Mouse (Mus musculus) MEL (cell line): ENCODE data around the gene 0610010K14Rik. TPM values are rescaled to one million over a fixed set of nuclear protein-coding genes. Genes with fewer than 3 reads are reported as not detected.

Experiments
- DNase-seq: peaks from one replicate; pipeline ENCODE4 v3.0.0; 2011; ENCODE audit warnings: low read depth, low spot score
- H3K27ac ChIP-seq: 2 replicates; pipeline ENCODE4 v1.5.1; 2012; ENCODE audit warnings: low read depth, mild to moderate bottlenecking, control low read depth, low read length, moderate library complexity; ENCODE audit not compliant: control insufficient read depth
- H3K27me3 ChIP-seq, 2 experiments: fragments of 150-350 bp in 1 of 2; sonication (generic) in 1 of 2; 2 replicates each; pipeline ENCODE4 v1.6.1; 2012; ENCODE audit warnings: low read length in 2 of 2, mild to moderate bottlenecking in 2 of 2, improper control_type of control experiment in 1 of 2, moderate library complexity in 1 of 2; ENCODE audit not compliant: insufficient read depth in 2 of 2, control insufficient read depth in 1 of 2
- H3K36me3 ChIP-seq, 2 experiments: 2 replicates each; pipeline ENCODE4 v1.6.1; 2012 to 2014; ENCODE audit warnings: low read length in 2 of 2, improper control_type of control experiment in 1 of 2, inconsistent platforms in 1 of 2, mild to moderate bottlenecking in 1 of 2; ENCODE audit not compliant: insufficient read depth in 2 of 2, control insufficient read depth in 1 of 2
- H3K4me1 ChIP-seq, 2 experiments: fragments of 150-350 bp in 1 of 2; sonication (generic) in 1 of 2; 2 replicates each; pipeline ENCODE4 v1.6.1; 2012; ENCODE audit warnings: low read length in 2 of 2, improper control_type of control experiment in 1 of 2, mild to moderate bottlenecking in 1 of 2; ENCODE audit not compliant: insufficient read depth in 2 of 2, control insufficient read depth in 1 of 2
- H3K4me3 ChIP-seq, 2 experiments: fragments of 150-350 bp in 1 of 2; sonication (generic) in 1 of 2; 2 replicates each; pipeline ENCODE4 v1.5.1; 2012; ENCODE audit warnings: low read depth in 2 of 2, low read length in 2 of 2, mild to moderate bottlenecking in 2 of 2, moderate library complexity in 2 of 2, control low read depth in 1 of 2, improper control_type of control experiment in 1 of 2; ENCODE audit not compliant: control insufficient read depth in 1 of 2, insufficient read depth in 1 of 2
- H3K79me2 ChIP-seq: 2 replicates; pipeline ENCODE4 v1.6.1; 2012; ENCODE audit warnings: mild to moderate bottlenecking, low read length, moderate library complexity; ENCODE audit not compliant: control insufficient read depth, poor library complexity, insufficient read depth
- H3K9ac ChIP-seq: 2 replicates; pipeline ENCODE4 v1.6.1; 2012; ENCODE audit warnings: low read depth, mild to moderate bottlenecking, control low read depth, low read length, moderate library complexity; ENCODE audit not compliant: control insufficient read depth, poor library complexity, severe bottlenecking
- H3K9me3 ChIP-seq: fragments of 150-350 bp; sonication (generic); replicated peaks from 2 replicates; pipeline ENCODE4 v1.6.1; 2012; ENCODE audit warnings: mild to moderate bottlenecking, low read length, improper control_type of control experiment, moderate library complexity; ENCODE audit not compliant: insufficient read depth
- E2F4 ChIP-seq: IDR thresholded peaks from 2 replicates; pipeline ENCODE4 v1.6.1; 2011; ENCODE audit warnings: low read depth, low read length, improper control_type of control experiment, borderline replicate concordance
- ELF1 ChIP-seq: IDR thresholded peaks from 2 replicates; pipeline ENCODE4 v1.6.1; 2014; ENCODE audit warnings: low read depth, mild to moderate bottlenecking, inconsistent platforms, low read length, improper control_type of control experiment, moderate library complexity
- ETS1 ChIP-seq: IDR thresholded peaks from 2 replicates; pipeline ENCODE4 v1.6.1; 2012; ENCODE audit warnings: low read depth, mild to moderate bottlenecking, inconsistent platforms, low read length, improper control_type of control experiment, moderate library complexity
- GABPA ChIP-seq: IDR thresholded peaks from 2 replicates; pipeline ENCODE4 v1.6.1; 2012; ENCODE audit warnings: low read depth, mild to moderate bottlenecking, inconsistent platforms, low read length, improper control_type of control experiment, moderate library complexity
- GATA1 ChIP-seq: IDR thresholded peaks from 2 replicates; pipeline ENCODE4 v1.6.1; 2011; ENCODE audit warnings: low read depth, low read length, improper control_type of control experiment
- HCFC1 ChIP-seq: IDR thresholded peaks from 2 replicates; pipeline ENCODE4 v1.6.1; 2012; ENCODE audit warnings: low read depth, mild to moderate bottlenecking, inconsistent platforms, low read length, improper control_type of control experiment, moderate library complexity
- MAX ChIP-seq: IDR thresholded peaks from 2 replicates; pipeline ENCODE4 v1.6.1; 2011; ENCODE audit warnings: low read length, improper control_type of control experiment
- POLR2AphosphoS2 ChIP-seq: IDR thresholded peaks from 2 replicates; pipeline ENCODE4 v1.6.1; 2011; ENCODE audit warnings: low read length, improper control_type of control experiment
- POLR2AphosphoS5 ChIP-seq: IDR thresholded peaks from 2 replicates; pipeline ENCODE4 v1.6.1; 2012; ENCODE audit warnings: low read depth, borderline replicate concordance, mild to moderate bottlenecking, inconsistent platforms, low read length, moderate library complexity, mixed read lengths
- RAD21 ChIP-seq: IDR thresholded peaks from 2 replicates; pipeline ENCODE4 v1.6.1; 2011; ENCODE audit warnings: mild to moderate bottlenecking, low read depth, low read length, improper control_type of control experiment
- RCOR1 ChIP-seq: IDR thresholded peaks from 2 replicates; pipeline ENCODE4 v1.6.1; 2012; ENCODE audit warnings: low read depth, mild to moderate bottlenecking, inconsistent platforms, low read length, improper control_type of control experiment
- SIN3A ChIP-seq: IDR thresholded peaks from 2 replicates; pipeline ENCODE4 v1.6.1; 2012; ENCODE audit warnings: low read length, improper control_type of control experiment, inconsistent platforms
- SMC3 ChIP-seq: IDR thresholded peaks from 2 replicates; pipeline ENCODE4 v1.6.1; 2011; ENCODE audit warnings: low read depth, low read length, improper control_type of control experiment
- TBP ChIP-seq: IDR thresholded peaks from 2 replicates; pipeline ENCODE4 v1.8.0; 2011; ENCODE audit warnings: low read depth, low read length, improper control_type of control experiment
- UBTF ChIP-seq: IDR thresholded peaks from 2 replicates; pipeline ENCODE4 v1.6.1; 2012; ENCODE audit warnings: low read depth, mild to moderate bottlenecking, inconsistent platforms, low read length, improper control_type of control experiment, moderate library complexity, borderline replicate concordance; ENCODE audit not compliant: insufficient read depth
- USF2 ChIP-seq, 2 experiments: IDR thresholded peaks; 2 replicates each; pipeline ENCODE4 v1.6.1; 2011 to 2012; ENCODE audit warnings: improper control_type of control experiment in 2 of 2, low read length in 2 of 2, borderline replicate concordance in 1 of 2, inconsistent platforms in 1 of 2, low read depth in 1 of 2, mild to moderate bottlenecking in 1 of 2; ENCODE audit not compliant: insufficient read depth in 1 of 2
- polyA plus RNA-seq, 2 experiments: library from polyadenylated mRNA; stranded (reverse) in 1 of 2; unstranded in 1 of 2; fragments of >175 nt in 1 of 2; fragments of >200 nt in 1 of 2; gene quantifications; 2 replicates each; pipeline versions ENCODE4 v1.2.1 to v1.2.4; 2012; ENCODE audit warnings: low replicate concordance in 2 of 2, low read depth in 1 of 2; ENCODE audit not compliant: insufficient read length in 2 of 2, insufficient read depth in 1 of 2, missing spikeins in 1 of 2
- total RNA-seq: library from RNA; depleted of rRNA; stranded (reverse); fragments of 300-350 nt; gene quantifications from 2 replicates; pipeline ENCODE4 v1.2.3, GENCODE M21; 2012

0610010K14Rik gene
- total and polyA plus RNA-seq, 3 experiments: 60.4 to 189 TPM; not detected in 1

GRCm38 (mm10) chr11:70199107-70199506 lies 38.6 kb downstream of the 0610010K14Rik start:
- Histone ChIP-seq H3K27ac (no peak overlapping the region), H3K9ac (no peak overlapping the region), H3K9me3 (no peaks in the 10 kb centered on the region)
- TF ChIP-seq HCFC1 (no peak), GABPA (no peak), UBTF (no peak), ETS1 (no peak), MAX (no peak), POLR2AphosphoS5 (no peak), POLR2AphosphoS2 (no peak), RCOR1 (no peak), TBP (no peak), ELF1 (no peak), USF2 (IDR thresholded peaks at IDR 0.05; ENCODE audit: borderline replicate concordance in 1 of 2, insufficient read depth in 1 of 2, low read depth in 1 of 2, low read length in 2 of 2) (no peak), SMC3 (no peak), RAD21 (no peak)
- TF ChIP-seq, all 39 proteins: peak for 0
- no peak for DNase-seq
- Histone ChIP-seq H3K79me2 (no peaks in the 10 kb centered on the region), H3K36me3 (no peaks in the 10 kb centered on the region), H3K27me3 (peaks cover 2 to 3% of the 10 kb centered on the region in 2 experiments; a peak in 1 of 4 replicates), H3K4me1 (peaks cover 3 to 6% of the 10 kb centered on the region in 2 experiments; a peak in 3 of 4 replicates), H3K4me3 (no peak overlapping the region)

- no peak for DNase-seq
- H3K9ac ChIP-seq: no peak overlapping the region
- no peak overlapping the region for H3K4me3 ChIP-seq
- H3K79me2 ChIP-seq: no peaks in the 10 kb centered on the region
- H3K4me1 ChIP-seq: peaks cover 3 to 6% of the 10 kb centered on the region in 2 experiments; a peak in 3 of 4 replicates
- H3K27me3 ChIP-seq: 0 out of 4 replicates have a peak, but pooled peaks cover 0 to 1% of the 10 kb centered on the region in 2 experiments
- no peak overlapping the region for H3K27ac ChIP-seq
- H3K9me3 ChIP-seq: no peaks in the 10 kb centered on the region
- H3K36me3 ChIP-seq: no peaks in the 10 kb centered on the region
- no peak for TF ChIP-seq E2F4
- no peak for TF ChIP-seq GATA1
- no peak for TF ChIP-seq SIN3A
Measured at GRCm38 (mm10) chr11:70198332-70198731, 39.4 kb downstream of the 0610010K14Rik start.
